Mouse (Mus musculus) MN1 (cell line): ENCODE measurements around the gene Nfasc.

Source experiments
- DNase-seq: peaks from one replicate; pipeline ENCODE4 v3.0.0-alpha.2; 2016; ENCODE audit warnings: low spot score

Gene Nfasc

DNA sequence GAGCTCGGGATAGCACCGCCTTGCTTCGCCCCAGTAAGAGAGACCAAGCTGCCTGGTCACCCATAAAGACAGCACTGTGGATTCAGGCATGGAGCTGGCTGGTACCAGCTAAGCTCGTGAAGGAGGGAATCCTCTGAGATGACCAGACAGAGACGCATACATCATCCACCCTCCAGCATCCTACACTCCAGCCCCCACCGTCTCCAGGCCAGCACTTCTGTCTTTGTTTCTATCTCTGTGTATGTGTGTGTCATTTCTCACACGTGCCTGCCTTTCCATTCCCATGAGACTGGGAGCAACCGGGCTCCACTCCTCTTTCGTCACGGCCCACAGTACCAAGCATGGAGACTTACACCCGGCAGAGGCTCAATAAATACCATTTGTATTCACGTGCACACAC is 9.3 kb downstream of the Nfasc start:
- DNase-seq, result no peak

DNA sequence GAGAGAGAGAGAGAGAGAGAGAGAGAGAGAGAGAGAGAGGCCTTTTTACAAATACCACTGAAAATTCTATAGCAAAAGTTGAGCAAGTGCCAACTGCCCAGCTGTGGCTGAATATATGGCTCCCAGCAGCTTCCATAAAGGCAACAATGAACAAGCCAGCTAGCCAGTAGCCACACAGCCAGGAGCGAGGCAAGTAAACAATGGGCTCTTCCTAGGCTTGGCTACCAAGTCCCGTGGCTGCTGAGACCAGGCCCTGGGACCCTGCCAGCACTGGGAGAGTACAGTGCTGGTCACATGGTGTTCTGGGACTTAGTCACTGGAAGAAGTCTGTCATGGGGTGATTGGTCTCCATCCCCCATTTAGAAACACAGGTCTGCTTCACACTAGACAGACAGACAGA is 14.0 kb downstream of the Nfasc start:
- peak; percentile 31 for DNase-seq

DNA sequence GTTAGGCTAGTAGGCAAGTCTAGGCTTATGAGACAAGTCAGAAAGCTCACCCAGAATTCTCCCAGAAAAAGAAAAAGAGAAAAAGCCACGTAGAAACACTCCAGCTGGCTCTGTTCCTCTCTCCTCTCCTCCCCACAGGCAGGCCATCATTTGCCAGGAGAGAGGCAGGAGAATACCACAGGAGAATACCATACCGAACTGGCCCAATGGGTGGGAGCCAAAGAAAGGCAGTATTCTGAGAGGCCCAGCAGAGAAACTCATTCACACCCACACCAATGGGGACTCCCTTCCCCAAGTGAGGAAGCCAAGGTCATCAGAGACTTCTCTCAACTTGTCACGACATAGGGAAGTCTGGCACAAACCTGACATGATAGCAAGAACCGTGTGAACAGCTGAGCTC is 19.2 kb downstream of the Nfasc start:
- DNase-seq, result no peak

DNA sequence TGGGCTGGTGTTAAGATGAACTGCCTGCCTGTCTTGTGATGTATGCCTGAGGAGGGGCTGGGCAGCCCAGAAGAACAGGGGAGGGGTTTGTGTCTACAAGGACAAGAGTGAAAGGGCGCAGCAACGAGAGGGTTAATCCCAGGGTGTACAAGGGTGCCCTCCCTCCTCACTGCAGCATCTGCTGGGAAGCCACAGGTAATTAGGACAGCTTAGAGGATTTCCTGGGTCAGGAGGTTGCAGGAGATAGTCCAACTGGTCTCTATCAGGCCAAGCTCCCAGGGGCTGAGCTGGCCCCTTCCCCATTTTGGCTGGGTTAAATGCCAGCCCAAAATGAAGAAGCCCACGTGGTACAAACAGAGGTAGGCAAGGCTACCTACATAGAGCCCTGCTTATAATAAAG is 20.3 kb downstream of the Nfasc start:
- DNase-seq, result no peak

DNA sequence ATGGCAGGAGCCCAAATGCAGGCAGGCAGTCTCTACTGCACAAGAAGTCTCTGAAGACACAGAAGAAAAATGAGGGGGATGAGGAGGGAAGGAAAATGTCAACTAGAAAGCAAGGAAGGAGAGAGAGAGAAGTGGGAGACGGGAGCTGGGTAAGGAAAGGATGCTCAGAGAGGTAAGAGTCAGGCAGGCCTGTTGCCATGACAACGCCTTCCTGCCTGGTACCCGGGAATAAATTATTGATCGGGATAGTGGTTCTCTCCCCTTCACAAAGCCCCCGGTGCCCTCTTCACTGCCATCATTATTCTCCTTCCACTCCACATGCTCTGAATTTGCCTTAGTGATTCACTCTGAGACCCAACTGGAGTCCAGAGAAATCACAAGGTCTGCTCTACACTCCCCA is 23.4 kb downstream of the Nfasc start:
- no peak for DNase-seq

DNA sequence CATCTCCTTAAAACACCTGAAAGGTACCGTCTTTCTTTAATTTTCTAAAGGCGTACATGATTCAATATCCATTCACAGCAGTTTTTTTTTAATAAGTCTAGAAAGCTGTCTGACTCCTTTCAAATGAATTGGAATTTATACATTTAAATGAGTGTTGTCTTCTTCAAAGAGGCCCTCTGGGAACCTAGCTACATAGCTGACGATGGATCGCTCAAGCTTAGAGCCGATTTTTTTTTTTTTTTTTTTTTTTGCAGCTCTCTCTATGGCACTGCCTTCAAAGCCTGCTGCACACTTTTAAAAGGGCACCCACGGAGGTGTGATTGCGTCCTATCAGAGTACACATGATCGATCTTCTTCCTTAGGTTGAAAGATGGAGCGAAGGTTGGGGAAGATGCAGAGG is 26.6 kb downstream of the Nfasc start:
- no peak for DNase-seq

DNA sequence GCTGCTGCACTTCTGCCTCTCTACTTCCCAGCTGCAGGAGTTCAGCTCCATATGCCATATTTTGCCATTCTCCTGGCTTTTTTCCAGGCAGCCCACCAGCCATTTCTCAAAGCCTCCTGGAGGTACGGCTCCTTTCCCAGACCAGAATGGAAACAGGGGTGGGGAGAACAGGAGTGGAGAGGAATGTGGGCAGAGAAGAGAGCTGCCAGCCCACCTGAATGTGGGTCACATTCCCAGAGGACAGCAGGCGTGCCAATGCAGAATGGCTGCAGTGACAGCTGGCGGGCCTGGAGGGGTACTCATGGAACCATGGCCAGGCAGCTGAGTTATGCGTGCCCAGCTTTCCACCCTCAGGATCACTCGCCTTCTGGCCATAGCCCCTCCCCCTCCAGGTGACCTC is 32.2 kb downstream of the Nfasc start:
- no peak for DNase-seq

DNA sequence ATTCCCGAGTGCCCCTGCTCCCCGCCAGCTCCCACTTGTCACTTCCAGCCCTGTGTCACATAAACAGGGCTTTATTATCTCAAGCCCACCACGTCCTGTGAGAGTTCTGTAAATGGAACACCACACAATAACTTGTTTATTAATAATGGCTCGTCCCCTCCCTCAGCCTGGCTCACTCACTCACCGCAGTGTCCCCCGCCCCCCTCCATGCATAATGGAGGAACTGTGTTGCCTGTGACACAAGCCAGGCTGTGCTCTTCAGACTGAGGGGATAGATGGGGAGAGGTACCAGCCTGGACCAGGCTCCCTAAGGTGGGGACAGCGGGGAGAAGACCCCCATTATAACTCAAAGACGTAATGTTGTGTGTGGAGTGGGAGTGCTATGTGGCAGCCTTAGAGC is 34.3 kb downstream of the Nfasc start:
- no peak for DNase-seq

DNA sequence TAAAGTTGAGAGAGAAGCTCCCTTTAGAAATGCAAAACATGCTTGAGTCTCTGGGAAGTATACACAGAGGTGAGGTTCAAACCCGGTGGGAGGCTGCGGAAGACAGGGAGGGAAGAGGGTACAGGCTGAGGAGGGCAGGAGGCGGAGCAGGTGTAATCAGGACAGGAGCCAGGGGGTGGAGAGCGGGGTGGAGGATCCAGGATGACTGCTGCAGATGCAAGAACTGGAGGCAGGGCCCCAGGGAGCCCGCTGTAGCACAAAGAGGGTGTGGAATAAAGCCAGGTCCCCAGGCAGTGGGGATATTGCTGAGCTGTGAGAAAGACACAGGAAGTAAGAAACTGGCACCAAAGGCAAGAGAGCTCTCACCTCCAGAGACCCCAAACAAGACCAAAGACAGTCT is 38.1 kb downstream of the Nfasc start:
- no peak for DNase-seq

DNA sequence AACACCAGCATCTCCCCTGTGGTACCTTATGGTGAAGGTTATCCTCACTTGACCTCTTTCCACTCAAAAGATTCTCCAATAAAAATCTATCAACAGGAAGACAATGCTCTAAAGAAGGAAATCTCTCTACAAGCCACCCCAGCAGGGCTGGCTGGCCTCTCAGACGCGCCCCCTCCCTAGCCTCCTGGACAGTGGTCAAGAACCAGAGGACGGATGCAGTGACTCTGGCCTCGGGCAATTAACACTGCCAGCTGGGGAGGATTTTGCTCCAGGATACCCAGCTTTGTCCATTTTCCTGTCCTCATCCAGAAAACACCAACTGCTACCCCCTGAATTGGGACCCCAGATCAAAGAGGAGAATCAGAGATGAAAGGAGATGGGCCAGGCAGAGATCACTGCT is 44.7 kb downstream of the Nfasc start:
- no peak for DNase-seq

DNA sequence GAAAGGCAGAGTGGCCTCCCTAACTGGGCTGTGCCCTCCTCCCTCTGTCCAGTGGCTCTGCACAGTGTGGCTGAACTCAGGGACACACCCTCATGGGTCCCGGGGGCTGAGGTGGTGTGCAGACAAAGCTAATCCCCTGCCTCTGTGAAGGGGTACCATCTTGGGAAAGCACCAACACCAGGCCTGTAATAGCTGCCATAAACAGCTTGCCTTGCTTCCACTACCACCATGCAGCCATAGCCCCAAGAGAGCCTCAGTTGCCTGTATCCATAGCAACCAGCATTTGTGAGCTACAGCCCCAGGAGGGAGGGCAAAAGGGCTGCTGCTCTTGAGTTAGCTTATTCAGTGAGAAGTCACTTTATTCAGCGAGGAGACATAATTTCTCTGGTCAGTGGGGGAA is 45.4 kb downstream of the Nfasc start:
- peak; percentile 50 for DNase-seq

DNA sequence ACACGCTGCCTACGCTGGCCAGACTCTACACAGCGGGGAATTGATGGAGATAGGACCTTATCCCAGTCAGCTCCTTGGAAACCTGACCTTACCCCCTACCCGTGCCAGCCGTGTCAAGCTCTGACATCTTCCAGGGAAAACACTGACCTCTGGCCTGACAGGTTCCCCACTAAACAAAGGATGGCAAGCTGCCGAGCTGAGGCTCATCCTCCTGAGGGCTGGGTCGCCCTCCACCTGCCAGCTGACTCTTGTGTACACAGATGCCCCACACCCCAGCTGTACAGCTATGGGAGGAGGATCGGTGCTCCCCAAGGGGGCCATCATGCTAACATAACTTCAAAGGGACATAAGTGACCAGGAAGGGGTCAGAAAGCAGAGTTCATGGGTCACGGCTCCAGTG is 47.6 kb downstream of the Nfasc start:
- DNase-seq, result peak; percentile 10

DNA sequence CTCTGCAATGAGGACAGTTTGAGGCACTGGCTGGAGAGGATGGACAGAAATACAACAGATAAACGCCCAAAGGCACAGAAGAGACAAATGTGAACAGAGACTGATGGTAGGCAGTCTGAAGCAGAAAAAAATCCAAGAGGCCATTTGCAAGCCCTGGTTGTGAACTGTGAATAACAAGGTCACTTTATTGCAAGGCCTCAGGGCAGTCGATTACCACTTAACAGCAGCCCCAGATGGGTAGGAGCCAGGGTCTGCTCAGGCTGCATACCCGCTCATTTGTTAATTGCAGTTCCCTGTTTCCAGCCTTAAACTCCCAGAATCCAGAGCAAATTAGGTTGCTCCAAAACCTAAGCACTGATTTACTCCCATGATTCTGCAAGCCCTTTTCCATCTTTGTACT is 52.4 kb downstream of the Nfasc start:
- no peak for DNase-seq

DNA sequence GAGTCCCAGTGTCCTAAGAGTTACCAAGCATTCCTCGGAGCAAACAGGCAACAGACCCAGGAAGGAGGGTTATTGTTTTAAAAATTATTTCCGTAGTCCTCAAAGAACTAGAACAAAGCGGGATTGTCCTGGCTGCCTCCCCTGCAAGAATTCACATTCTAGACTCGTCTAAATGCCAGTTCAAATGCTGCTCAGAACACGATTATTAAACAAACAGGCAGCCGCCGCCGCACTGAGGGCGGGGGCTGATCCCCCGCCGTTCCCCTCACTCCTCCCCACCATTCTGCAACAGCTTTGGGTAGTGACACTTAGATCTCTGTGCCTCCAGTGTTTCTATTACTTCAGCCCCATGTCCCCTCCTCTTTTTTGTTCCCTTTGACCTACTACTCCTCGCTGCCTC is 62.7 kb downstream of the Nfasc start:
- no peak for DNase-seq

DNA sequence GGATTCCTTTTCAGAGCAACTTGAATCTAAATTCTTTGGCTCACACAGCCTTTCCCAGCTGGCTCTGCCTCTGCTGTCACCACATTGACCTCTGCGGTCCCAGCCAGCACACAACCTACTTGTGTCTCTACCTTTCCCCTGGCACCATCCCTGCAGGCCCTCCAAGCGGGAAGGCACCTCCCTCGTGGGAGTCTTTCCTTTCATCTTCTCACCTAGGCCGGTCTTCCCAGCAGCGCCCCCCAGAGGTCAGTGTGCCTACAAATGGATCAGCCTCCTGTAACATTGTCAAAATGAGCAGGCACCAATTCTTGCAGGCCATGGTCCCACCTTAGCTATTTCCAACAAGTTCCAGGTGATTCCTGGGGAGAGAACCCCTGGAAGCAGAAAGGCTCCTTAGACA is 63.5 kb downstream of the Nfasc start:
- no peak for DNase-seq

DNA sequence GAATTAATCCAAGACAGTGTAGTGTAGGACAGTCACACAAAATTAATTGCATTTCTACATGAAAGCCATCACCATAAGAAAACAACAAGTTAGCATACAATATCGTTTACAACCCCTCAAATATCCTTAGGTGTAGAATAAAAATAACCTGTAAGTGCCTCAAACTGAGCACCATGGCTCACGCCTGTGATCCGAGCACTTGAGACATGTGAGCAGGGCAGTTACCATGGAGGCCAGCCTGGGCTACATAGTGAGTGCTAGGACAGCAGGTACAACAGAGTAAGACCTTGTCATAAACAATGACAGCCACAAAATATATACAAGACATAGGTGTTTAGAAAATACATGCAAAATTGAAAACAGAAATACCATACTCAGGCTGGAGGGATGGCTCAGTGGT is 68.9 kb downstream of the Nfasc start:
- no peak for DNase-seq

DNA sequence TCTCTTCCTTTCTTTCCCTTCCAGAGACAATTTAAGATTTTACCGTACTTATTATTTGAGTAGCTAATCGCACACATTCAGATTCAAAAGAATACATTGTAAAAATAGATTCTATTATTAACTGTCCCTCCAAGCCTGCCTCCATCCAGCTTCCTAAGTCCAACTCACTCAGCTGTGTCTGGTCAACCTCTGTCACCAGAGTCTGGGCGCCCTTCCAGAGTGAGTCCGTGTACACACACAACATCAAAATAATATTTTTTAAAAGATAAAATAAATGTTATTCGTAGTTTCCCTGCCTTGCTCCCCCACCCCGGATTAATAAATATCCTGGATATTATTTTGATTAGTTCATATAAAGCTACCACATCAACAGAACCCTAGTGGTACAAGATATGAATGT is 72.4 kb downstream of the Nfasc start:
- DNase-seq, result no peak

DNA sequence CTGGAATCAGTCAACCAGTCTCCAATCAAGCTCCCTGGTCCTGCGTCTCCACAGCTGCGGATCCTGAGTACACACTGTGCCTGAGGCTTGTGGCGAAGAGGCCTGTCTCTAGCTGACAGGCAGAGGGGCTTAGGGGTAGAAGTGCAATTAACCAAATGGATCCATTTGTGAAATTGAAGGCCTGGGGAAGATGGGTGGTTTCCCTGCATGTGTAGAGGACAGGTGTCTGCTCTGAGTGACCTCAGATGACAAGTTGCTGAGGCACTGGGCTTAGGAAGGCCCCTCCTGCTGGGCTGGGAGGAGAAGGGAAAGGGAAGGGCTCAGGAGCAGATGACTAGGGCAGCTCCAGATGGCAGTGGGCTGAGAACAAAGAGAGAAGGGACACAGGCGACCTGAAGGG is 81.2 kb downstream of the Nfasc start:
- DNase-seq, result peak; percentile 14

DNA sequence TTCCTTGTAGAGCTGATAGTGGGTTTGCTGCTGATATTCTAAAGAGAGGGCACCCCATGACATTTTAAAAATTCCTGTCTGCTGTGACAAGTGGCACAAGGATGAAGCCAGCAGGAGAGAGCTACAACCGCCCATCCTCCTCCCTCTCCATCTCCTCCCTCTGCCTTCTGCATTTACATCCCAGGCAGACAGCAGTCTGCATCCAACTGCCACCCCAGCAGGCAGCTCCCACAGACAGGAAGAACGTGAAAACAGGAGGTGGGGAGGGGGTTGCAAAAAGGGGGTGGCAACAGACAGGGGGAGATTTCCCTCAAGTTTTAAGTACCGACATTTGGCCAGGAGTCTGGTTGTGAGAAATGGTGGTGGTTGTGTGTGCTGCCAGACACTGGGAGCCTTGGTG is 82.0 kb downstream of the Nfasc start:
- no peak for DNase-seq

DNA sequence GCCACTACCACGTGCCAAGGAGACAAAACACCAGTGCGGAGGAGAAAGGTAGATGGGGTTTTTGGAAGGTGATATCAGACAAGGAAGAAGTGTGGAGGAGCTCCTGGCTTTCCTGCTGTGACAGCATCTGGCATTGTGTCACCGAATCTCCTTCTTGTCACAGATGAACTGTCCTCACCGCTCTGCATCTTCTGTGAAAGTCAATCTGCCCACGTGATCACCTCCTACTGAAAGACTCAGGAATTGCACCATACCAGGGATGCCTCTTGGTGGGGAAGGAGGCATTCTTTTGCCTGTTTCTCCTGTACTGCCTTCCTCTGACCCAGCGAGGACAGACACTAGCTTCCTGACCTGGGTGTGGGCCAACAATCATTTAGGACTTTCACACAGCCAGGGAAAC is 86.0 kb downstream of the Nfasc start:
- DNase-seq, result no peak

DNA sequence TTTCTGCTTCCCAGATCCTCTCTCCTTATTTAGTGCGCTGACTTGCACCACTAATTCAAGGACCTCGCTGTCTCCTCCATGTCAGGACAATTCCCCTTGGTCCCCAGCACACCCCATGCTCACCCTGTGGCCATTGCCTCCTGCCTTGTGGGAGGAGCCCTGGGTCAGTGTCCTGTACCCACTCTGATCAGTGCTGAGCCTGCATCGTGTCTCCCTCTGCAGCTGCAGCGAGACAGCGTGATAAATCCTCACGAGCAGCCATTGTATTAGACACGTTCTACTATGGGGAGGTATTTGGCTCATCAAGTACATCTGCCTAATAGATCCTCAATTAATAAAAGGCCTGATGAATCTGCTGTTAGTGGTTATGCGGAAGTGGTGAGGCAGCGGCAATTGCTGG is 86.8 kb downstream of the Nfasc start:
- DNase-seq, result no peak

DNA sequence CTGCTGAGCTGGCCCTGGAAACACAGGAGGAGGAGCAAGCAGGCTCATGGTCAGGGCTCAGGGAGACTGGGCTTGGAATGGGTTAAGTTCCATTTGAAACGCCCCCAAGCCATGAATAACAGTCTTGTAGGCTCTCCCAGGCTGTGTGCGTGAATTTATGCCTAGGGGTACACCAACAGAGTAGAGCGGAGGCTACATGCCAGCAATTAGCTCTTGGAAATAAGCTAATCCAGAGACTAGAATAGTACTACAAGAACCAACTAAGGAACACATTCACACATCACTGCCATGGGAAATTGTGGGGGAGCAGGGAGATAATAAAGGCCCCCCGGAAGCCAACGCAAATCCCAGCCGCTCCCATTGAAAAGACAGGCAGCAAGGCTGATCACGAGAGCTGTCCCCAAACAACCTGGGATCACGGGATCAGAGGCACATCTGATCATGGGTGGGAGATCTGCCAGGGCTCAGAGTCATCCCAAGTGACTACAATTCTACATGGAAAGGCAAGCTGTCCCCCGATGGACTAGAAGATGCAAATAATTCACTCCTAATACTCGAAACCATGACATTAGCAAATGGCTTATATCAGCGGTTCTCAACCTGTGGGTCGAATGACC is 87.6 kb downstream of the Nfasc start:
- DNase-seq, result no peak

DNA sequence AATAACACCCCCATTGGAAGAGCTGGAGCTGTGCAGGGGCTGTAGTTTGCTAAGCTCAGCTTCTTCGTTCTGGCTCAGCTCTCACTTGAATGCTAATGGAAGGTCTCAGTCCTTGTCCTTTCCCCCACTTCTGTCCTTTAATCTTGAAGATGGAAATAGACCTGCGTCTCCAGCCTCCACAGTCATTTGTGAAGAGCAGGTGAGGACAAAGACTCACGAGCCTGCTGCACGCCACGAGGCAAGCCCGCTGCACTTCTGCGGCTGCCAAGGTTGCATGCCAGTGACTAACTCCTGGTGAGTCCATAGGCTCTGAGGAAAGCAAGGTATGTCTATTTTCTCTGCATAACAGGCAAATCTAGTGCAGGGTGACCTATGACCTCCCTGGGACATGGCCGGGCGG is 88.4 kb downstream of the Nfasc start:
- no peak for DNase-seq

DNA sequence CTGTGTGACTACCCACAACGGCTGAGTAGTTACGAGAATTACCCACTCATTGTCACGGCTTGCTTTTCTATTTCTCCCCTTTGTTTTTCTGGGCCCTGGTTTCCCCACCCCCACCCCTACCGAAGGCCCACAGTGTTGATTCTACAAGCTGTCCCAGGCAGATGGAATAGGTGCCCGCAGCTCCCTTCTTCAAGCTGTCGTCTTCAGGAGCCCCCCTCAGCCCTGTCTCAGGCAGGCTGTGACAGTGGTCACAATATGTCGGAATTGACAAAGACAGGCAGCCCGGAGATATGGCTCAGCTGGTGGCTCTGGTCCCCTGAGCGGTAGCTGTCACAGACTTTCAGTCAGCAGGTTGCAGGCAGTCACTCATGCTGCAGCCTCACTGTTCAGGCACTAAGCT is 90.9 kb downstream of the Nfasc start:
- DNase-seq, result no peak

DNA sequence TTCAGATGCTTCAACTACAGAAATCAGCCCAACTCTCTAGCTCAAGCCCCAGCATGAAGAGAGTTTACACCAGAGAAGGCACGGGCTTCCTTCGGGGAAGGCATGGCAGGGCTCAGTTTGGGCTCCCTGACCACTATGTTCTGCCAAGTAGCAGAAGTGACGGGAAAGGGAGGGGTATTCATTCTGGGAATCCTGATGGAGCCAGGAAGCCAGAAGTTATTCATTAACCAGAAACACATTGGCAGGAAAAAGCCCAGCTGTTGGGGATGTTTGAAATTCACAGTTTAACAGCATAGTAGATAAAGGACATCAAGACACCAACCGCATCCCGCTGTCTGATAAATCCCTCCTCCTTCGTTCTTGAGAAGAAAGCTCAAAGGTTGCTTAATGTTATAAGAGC is 93.6 kb downstream of the Nfasc start:
- DNase-seq, result no peak
